Mouse (Mus musculus): Measurements from ENCODE around the gene Galm. TPM values are rescaled to one million over a fixed set of nuclear protein-coding genes. Genes with fewer than 3 reads are reported as not detected.

Galm gene
- 10 to 100 TPM; 16.7 to 21.2 TPM for total RNA-seq (2021)
- 5.4 and 5.5 TPM in 2 replicates for polyA plus RNA-seq (2012; rRNA removed)
- long read RNA-seq, transcript Galm-201 (7 exons, 2,314 nt), result major isoform, 17 of 17 reads
- long read RNA-seq, partial matches to known transcripts, result 0 of 17 reads
- long read RNA-seq, other reads (novel, unspliced or antisense), result 0 of 17 reads

DNA sequence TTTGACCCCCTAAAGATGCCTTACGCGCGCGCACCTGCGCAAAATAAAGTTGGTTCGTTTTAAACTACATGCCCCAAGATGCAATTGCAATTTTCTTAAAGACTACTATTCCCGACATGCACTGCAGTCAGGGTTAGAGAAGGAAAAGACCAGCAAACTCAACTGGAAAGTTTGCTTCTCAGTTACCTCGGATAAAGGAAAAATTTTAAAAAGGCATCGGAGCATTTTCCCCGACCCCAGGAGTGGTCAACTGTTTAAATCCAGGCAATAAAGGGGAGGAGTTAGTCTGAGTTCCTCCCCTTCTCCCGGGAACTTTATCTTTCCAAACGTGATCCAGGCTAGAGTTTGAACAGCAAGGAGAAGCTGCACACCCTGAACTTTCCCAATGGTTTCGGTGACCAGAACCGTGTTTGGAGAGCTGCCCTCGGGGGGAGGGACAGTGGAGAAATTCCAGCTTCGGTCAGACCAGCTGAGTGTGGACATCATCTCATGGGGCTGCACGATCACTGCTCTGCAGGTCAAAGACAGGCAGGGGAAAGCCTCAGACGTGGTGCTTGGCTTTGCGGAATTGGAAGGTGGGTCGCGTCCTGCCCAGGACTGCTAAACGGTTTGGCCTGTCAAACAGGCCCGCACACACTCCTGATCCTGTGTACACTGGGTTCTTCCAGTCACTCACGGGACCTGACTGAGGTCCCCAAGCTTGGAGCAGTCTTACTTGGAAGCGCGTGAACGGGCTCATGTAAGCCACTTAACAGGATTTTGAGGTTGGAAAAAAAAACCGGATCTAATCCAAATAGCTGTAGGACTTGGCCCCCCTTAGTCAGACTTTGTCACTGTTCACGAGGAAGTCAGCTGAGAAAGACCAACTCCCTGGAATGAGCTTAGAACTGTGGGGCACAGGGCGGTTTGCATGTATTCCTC, at the start of gene Galm:
Gene Galm, plus strand, starts transcription at position 141 of the 921 bp plus-strand sequence.
- peak; percentile 84 for DNase-seq

DNA sequence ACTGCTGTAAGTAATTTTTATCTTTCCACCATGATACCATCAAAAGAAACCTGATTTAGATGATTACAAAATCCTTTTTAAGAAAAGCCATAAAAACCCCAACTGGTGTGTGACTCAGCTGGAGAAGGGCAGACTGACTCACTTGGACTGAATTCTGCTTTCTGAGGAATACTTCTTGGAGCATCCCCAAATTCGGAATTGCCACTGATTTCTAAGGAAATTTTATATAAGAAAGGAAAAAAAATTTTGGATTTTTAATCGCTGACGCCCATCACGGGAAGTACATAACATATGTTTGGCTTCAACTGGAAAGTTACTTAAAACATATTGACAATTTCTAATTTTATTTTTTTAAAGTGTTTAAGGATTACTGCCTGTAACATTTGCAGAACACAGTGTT, 48.5 kb upstream of the Galm start:
- DNase-seq, result peak; percentile 50

DNA sequence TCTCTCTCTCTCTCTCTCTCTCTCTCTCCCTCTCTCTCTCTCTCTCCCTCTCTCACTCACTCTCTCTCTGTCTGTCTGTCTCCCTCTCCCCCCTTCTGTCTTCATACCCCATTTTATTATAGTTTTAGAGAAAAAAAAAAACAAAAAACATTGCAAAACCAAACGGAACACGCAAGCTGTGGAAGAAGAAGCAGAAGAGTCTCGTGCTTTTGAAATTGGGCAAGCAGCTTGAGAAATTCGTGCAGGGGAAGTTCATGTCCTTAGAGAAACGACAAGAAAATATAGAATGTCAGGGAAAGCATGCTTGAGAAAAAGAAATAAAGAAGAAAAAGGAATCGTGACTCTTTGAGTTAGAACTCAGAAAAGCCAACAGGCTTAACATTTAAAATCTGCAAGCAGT, 44.0 kb upstream of the Galm start:
- DNase-seq, result no peak

DNA sequence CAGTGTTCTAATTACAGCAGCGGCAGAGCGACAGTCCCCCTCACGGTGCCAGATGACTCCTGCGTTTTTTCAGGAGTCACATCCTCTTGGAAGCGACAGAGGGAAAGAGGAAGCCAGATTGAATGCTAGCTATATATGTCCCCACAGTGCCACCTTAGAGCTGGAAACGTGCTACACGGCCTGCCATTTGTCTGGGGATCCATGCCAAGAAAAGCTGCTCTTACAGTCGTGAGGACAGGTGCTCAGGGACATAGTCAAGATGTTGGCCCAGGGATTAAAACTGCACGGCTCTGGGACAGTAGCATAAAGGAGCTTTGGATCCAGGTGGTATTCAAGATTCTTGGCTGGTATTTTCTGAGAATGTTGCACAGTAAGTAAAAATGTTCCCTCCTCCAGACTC, 42.8 kb upstream of the Galm start:
- no peak for DNase-seq

DNA sequence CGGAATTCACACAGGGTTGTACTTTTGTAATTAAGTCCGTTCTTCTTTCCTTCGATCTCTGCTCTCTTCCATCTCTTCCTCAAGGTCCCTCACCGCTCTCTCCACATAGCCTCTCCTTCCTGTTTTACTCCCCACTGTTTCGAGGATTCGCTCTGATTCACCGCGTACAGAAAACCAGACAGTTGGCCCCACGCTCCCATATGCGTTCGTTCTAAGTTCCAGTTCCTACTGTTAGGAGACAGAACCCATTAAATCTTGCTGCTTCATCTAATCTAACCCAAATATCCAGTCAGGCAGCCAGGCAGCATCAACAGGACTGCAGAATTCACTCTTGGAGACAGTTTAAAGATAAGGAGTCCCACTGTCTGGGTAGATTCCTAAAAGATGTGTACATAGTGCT, 40.7 kb upstream of the Galm start:
- no peak for DNase-seq

DNA sequence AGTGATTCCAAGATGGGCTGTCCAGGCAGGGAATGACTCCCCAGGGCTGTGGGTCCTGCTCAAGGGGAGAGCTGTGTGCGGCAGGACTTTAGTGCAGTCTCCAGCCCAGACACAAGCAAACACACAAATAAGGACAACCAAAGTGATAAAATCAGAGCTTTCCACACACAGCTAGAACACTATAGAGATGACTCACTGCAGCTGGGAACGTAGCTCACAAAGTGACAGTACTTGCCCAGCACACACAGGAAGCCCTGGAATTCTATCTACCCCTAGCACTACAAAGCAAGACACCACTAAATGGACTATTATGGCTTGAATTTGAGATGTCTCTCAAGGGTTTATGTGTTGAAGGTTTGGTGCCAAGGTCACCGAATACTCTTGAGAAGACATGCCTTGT, 39.1 kb upstream of the Galm start:
- no peak for DNase-seq

DNA sequence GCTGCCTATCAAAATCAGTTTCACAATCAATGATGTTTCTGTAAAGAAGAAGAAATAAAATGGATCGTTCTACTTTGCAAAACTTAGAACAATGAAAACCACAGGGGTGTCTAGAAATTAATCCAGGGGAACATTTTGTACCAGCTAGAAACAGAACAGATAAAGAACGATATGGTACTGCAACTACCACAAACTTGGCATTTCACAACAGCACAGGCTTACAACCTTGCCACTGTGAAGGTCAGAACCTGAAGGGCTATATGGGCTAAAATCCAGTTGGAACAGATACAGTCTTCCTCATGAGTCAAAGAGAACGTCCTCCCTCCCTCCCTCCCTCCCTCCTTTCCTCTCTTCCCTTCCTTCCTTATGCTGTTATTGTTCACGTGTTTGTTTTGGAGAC, 36.7 kb upstream of the Galm start:
- peak; percentile 63 for DNase-seq

DNA sequence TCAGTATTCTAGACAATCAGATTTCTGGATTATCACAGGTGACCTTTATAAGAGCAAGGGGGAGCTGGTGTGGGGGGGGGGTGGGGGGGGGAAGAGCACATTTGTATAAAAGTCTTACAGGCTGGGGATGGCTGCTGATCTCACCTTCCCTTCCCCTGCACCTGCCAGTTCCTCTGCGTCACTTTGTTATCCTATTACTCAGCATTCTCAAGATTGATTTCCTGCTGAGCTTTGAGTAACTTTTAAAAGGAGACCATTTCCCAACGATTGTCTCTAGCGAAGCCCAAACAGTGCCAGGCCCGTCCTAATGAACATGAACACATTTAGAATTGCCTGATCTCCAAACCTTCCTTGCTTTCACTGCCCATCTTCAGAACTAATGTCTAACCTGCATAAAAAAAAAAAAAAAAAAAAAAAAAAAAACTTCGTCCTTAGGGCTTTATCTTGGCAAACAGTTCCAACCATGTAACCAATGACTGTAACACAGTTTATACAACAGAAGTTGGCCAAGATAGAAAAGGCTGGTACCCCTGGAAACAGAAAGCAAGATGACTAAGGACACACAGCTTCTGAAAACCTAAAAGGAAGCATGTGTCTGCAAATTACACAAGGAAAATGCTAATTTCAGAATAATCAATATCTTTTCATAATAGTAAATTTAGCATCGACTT, 35.3 kb upstream of the Galm start:
- DNase-seq, result peak; percentile 17

DNA sequence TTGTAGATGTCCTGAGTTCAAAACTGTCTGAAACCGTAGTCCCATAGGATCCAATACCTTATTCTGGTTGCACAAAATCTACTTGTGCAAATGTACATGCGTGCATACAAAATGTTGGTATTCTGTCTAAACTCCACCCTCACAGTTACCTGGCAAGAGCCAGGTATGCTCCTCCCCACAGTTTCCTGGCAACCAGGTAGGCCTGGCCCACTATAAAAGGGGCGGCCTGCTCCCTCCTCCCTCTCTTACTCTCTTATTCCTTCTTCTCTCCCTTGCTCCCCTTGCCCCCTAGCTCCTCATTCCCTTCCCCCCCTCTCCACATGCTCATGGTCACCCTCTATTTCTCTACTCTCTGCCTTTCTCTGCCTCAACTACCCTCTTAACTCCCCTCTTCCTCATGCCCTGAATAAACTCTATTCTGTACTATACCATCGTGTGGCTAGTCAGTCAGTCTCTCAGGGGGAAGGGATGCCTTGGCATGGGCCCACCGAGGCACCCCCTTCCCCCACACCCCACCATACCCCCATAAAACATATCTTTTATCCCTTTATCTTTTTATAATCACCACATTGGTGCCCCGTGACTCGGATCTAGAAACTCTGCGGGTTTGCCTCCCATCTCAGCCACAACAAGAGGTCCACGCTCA, 31.9 kb upstream of the Galm start:
- no peak for DNase-seq

DNA sequence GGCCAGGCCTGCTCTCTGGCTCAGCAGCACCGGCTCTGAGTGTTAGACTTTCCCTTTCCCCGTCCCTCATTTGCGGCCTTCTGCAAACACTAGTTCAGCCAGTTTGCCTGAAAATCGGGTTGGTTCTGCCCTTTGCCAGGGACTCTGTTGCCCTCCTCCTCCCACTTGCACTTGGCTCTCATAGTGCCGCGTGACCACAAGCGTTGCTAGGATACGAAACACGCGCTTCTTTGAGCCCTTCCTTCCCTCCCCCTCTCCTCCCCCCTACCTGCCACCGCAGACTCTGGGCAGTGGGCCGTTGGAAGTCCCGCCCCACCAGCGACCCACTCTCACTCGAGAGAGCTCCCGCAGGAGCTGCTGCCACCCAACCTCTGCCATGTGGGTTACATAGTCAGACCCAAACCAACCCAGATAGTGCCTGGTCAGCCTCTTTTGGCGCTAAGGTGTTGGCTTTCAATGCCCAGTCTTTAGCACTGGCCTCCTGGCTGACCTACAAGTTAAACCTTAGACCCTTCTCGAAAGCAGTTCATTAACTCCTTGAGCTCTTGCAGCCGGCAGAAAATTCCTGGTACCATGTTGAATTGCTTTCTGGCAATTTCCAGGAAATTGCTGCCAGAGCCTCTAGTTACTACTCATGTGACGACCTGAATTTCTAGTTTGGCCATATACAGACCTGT, 31.1 kb upstream of the Galm start:
- peak; percentile 77 for DNase-seq

DNA sequence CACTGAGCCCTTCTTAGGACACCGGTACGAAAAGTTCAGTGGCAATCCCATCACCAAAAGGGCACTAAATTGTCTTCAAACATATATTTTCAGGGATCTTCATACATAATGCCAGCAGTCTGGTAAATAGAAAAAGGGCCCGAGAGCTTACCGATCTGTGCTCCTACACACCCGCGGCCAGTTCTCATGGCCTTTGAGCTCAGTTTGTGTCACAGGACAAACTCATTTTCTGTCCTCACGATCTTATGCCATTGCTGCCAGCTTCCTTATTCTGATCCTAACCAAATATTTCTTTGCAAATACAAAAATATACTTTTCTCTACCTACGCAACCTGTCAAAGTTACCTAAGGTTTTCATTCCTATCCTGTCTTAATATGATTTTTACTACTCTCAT, 30.6 kb upstream of the Galm start:
- DNase-seq, result no peak

DNA sequence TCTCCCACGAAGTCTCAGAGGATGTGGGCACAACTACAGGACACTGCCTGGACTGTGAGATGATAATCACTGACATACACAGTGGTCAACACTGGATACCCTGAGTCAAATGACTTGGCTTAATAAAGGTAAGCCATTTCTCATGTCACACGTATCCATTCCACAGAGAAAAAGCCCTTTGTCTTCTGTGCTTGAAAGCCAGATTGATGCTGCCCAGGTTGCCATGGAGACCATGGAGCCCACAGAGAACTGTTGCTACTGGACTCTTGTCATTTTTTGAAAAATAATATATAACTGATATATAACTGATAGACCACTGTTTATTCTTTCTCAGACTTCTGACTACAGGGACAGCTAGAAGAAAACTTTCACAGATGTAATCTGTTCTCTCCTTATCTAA, 30.1 kb upstream of the Galm start:
- DNase-seq, result no peak

DNA sequence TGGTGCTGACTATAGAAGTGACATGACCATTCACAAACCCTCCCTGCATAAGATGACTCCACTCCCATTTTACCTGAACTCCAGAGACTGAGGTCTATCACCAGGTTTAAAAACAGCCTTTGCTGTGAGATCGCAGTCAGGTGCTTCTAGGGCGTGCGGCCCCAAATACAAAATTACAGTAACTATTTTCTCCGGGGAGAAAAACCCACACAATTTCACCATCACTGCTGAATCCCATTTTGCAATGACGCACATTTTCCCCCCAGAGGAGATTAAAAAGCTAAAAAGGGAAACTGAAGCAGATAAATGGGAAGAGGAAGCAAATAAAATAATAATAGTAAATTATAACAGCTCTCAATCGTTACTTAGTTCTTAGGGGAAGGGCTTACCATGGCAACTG, 27.4 kb upstream of the Galm start:
- no peak for DNase-seq

DNA sequence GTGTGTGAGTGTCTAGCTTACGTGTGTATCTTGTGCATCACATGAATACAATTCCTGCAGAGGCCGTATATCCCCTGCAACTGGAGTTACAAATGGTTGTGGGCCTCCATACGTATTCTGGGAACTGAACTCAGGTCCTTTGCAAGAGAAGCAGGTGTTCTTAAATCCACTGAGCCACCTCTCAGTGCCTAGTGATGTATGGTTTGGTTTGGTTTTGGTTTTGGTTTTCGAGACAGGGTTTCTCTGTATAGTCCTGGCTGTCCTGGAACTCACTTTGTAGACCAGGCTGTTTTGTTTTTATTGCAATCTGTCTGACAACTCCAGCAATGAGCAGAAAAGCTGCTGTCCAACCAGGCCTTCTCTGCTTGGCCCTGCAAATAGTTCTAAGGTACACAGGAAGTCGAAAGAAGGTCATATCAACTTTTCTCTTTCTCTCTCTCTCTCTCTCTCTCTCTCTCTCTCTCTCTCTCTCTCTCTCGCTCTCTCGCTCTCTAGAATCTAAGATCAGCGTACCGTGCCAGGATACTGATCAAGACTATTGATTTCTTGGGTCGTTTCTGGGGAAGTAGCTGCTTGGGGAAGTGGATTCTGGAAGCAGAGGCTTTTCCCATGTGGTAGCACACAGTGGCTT, 21.8 kb upstream of the Galm start:
- DNase-seq, result no peak

DNA sequence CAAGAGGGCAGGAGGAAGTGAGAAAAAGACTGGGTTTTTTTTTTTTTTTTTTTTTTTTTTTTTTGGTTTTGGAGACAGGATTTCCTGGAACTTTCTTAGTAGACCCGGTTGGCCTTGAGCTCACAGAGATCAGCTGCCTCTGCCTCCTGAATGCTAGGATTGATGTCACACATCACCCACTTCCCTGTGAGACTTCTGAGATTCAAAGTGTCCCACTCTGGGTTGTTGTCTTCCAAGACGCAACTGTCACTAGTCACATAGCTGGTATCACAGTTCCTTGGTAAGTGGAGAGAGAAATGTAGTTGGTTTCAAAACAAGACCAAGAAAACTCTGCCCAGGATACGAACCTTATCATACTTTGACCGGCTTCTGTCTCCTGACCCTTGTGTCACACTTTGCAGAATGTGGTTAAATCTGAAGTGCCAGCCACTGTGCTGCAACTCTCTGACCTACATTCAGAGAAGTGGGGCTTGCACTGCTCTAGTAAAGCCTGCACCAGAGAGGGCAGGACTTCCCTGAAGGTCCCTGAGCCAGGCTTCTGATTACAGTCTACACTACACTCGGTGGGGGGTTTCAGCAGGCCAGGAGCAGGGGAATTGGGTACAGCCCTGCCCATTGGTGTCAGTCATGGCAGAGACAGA, 14.5 kb upstream of the Galm start:
- DNase-seq, result peak; percentile 24

DNA sequence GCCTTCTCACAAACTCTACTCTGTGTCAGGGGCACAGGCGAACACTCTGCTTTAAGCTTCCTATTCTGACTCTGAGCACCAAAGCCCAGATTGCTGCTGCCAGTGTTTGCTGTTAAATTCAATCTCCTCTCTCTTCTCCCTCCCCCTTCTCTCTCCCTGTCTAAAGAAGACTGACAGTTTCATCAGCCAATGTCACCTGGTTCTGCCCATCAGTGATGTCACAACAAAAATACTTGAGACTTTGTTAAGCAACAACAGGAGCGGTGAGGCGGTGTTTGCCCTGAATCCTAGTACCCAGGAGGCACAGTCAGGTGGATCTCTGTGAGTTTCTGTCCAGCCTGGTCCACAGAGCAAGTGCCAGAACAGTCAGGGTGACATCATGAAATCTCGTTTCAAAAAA, 13.8 kb upstream of the Galm start:
- no peak for DNase-seq

DNA sequence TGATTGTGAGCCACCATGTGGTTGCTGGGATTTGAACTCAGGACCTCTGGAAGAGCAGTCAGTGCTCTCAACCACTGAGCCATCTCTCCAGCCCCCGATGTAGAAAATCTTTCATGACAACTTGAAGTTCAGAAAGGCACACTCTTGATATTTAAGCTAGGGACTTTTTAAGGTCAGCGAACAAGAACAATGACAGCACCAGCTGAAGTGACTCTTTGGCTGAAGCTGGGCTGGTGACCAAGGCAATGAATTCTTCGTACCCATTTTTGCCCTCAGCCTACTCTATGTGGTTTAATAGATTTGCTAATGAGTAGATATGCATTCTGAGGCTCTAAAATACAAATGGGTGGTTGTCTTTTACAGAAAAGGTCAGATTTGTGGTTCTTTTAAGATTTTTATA, 6.9 kb upstream of the Galm start:
- no peak for DNase-seq

DNA sequence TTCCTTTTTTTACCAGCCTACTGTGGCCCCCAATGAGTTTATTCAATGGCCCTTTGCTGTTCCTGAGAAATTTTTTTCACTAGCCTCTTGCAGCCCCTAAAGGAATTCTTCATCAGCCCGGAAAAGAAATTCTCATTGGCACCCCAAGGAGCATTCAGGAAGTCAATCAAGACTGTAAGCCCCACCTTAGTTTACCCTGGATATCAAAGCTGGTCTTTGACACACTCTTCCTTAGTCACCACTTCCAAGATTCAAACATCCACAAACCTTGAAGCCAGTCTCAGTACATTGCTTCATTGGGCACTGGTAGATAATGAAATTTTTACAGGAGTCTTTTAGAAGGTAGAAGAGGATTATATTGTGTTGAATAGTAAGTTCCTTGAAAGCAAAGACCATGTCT, 5.4 kb upstream of the Galm start:
- no peak for DNase-seq

DNA sequence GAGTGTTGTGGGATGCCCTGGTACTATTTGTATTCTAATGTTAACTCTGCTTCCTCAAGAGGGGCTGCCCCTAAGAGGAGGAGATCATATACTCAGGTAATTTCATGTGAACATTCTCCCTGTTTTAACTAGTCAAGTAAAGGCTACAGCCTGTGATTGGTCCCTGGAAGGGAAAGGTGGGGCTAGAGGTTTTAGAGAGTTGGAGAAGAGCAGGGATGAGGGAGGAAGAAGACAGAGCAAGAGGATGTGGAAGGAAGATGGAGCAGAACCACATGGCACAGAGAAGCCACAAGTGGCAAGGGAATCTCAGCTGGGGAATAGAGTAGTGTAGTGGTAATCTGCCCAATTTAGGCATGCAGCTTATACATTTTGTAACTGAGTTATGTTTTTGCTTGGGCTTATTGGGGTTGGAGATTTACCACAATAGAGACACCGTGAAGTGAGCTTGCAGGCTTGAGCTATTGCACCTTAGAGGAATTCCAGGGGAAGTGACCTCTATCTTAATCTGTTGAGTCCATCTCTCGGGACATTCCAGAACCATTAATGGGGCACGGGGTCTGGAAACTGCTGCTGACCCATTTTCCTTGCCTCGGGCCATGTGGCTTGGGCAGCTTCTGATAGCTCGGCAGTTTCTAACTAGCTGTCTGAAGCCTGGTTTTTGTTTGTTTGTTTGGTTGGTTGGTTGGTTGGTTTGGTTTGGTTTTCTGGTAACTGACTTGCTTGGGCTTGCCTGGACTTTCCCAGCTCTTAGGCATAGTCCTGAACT, 2.1 kb upstream of the Galm start:
- no peak for DNase-seq

DNA sequence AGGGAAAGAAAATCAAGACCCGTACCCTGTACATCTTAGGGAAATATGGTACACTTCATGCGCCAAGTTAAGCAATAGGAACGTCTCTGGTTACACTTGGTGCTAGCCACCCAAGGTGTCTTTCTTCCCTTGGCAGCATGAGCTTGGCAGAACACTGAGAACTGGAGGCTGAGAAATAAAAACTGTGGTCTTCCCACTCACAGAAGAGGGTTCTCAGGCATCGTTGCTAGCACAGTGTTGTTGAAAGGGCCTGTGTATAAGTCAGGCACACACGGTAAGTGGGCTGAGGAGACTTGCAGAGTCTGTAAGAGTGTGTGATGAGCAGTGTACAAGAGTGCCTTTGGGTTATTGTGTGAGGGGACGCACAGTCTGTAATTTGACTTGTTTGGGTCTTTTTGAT, 1.1 kb upstream of the Galm start:
- no peak for DNase-seq
